Mouse (Mus musculus): Measurements from ENCODE around the gene Jmjd8. TPM values are rescaled to one million over a fixed set of nuclear protein-coding genes. Genes with fewer than 3 reads are reported as not detected.

Jmjd8 gene
- polyA plus RNA-seq, 1 experiment from 2014 or later: 42.1 TPM

DNA sequence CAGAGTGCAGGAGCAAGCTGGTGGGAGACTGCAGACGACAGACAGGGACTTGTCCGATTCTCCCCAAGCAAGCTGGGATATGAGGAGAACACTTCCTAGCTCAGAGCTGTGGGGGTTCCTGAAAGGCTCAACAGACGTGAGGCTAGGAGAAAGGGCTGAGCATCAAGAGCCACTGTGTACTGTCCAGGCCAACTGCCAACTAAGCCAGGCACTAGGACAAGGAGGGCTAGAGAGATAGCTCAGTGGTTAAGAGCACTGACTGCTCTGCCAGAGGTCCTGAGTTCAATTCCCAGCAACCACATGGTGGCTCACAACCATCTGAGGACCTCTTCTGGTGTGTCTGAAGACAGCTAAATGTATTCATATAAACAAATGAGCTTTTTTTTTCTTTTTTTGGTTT, 13.8 kb downstream of the Jmjd8 start:
- no peak for DNase-seq (ENCODE audit: low spot score)
- peaks cover 16% of the 10 kb centered on the region for H3K4me1 ChIP-seq (replicated peaks; ENCODE audit: control insufficient read depth, insufficient read depth, low read length)
- ATAC-seq (ENCODE audit: low FRiP score): no peak
- H3K4me3 ChIP-seq (replicated peaks; ENCODE audit: low read length): no peak overlapping the region
- H3K9ac ChIP-seq: no peak overlapping the region
- H3K27ac ChIP-seq: no peak overlapping the region
- H3K4me2 ChIP-seq (replicated peaks): no peak overlapping the region
- H3K36me3 ChIP-seq (replicated peaks; ENCODE audit: control insufficient read depth, insufficient read depth): peaks cover 56% of the 10 kb centered on the region
- H3K9me3 ChIP-seq (ENCODE audit: control insufficient read depth, low read length): no peaks in the 10 kb centered on the region
- no peaks in the 10 kb centered on the region for H3K27me3 ChIP-seq (ENCODE audit: control insufficient read depth, insufficient read depth, low read length)
- 85% methylated on average over 3 of the region's 3 CpGs for WGBS

GRCm38 (mm10) chr17:25843122-25843521, 14.5 kb downstream of the Jmjd8 start:
- DNase-seq (ENCODE audit: low spot score): no peak
- H3K36me3 ChIP-seq (replicated peaks; ENCODE audit: control insufficient read depth, insufficient read depth): peaks cover 57% of the 10 kb centered on the region
- H3K4me3 ChIP-seq (replicated peaks; ENCODE audit: low read length): peak overlapping the region; percentile 82
- H3K4me2 ChIP-seq (replicated peaks): peak overlapping the region; percentile 95
- no peak for ATAC-seq (ENCODE audit: low FRiP score)
- H3K9ac ChIP-seq: 0 out of 2 replicates have a peak overlapping the region, but pooled peaks have one; percentile 20
- H3K9me3 ChIP-seq (ENCODE audit: control insufficient read depth, low read length): no peaks in the 10 kb centered on the region
- 94% methylated on average over 4 of the region's 4 CpGs for WGBS
- H3K27ac ChIP-seq: no peak overlapping the region
- no peaks in the 10 kb centered on the region for H3K27me3 ChIP-seq (ENCODE audit: control insufficient read depth, insufficient read depth, low read length)
- H3K4me1 ChIP-seq (replicated peaks; ENCODE audit: control insufficient read depth, insufficient read depth, low read length): peaks cover 10% of the 10 kb centered on the region; the same call in 1 of the 2 replicates

DNA sequence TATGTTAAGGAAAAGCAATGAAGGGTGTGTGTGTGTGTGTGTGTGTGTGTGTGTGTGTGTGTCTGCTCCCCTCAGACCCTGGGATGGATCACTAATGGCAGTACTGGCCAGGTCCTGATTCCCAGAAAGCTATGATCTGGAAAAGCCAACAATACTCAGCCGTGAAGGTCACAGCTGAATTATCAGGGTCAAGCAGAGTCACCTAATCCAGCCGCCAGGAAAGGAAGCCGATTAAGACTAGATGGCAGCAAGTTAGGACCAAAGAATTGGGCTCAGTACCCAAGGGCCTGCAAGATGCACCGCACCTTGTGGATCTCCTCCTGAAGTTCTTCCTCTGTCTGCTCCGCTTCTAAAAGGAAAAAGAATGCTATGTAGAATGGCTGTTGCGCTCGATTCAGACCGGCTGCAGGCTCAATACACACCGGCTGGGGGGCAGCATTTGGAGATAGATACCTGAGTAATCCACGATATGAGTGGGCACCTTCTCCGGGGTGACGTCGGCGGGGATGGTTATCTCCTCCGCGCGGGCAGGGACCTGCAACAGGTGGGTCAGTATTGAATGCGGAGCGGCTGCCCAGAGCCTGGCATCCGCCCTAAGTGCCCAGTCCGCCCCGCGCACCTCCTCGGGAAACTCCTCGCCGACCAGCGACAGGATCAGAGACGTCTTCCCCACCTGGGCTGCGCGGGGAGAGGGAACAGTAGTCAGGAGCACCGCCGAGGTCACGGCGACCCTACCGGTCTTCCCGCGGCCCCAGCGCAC, 15.1 kb downstream of the Jmjd8 start:
- 4% methylated on average over 37 of the region's 38 CpGs for WGBS
- Histone ChIP-seq H3K27ac (peak overlapping the region; percentile 66), H3K4me3 (replicated peaks; ENCODE audit: low read length) (peak overlapping the region; percentile 82), H3K36me3 (replicated peaks; ENCODE audit: control insufficient read depth, insufficient read depth) (peaks cover 54% of the 10 kb centered on the region), H3K4me1 (replicated peaks; ENCODE audit: control insufficient read depth, insufficient read depth, low read length) (peaks cover 9% of the 10 kb centered on the region; the same call in 1 of the 2 replicates), H3K27me3 (ENCODE audit: control insufficient read depth, insufficient read depth, low read length) (no peaks in the 10 kb centered on the region), H3K9ac (peak overlapping the region; percentile 86), H3K9me3 (ENCODE audit: control insufficient read depth, low read length) (no peaks in the 10 kb centered on the region), H3K4me2 (replicated peaks) (peak overlapping the region; percentile 95)
- ATAC-seq (ENCODE audit: low FRiP score): peak; percentile 42
- no peak for DNase-seq (ENCODE audit: low spot score)

- under 1% methylated on average over 20 of the region's 21 CpGs for WGBS
- peaks cover 54% of the 10 kb centered on the region for H3K36me3 ChIP-seq (replicated peaks; ENCODE audit: control insufficient read depth, insufficient read depth)
- H3K4me2 ChIP-seq (replicated peaks): peak within 1 kb of the TSS; percentile 95
- peak within 1 kb of the TSS; percentile 66 for H3K27ac ChIP-seq
- no peaks in the 10 kb centered on the region for H3K9me3 ChIP-seq (ENCODE audit: control insufficient read depth, low read length)
- no peaks in the 10 kb centered on the region for H3K27me3 ChIP-seq (ENCODE audit: control insufficient read depth, insufficient read depth, low read length)
- ATAC-seq (ENCODE audit: low FRiP score) (peak; percentile 94), DNase-seq (ENCODE audit: low spot score) (peak; percentile 89)
- peak within 1 kb of the TSS; percentile 86 for H3K9ac ChIP-seq
- H3K4me3 ChIP-seq (replicated peaks; ENCODE audit: low read length): peak within 1 kb of the TSS; percentile 82
- H3K4me1 ChIP-seq (replicated peaks; ENCODE audit: control insufficient read depth, insufficient read depth, low read length): peaks cover 9% of the 10 kb centered on the region; the same call in 1 of the 2 replicates
Measured at GRCm38 (mm10) chr17:25844396-25844901, 15.8 kb downstream of the Jmjd8 start, which contains the start of gene Rhot2. Gene Rhot2, minus strand, starts transcription at chr17:25844851.

DNA sequence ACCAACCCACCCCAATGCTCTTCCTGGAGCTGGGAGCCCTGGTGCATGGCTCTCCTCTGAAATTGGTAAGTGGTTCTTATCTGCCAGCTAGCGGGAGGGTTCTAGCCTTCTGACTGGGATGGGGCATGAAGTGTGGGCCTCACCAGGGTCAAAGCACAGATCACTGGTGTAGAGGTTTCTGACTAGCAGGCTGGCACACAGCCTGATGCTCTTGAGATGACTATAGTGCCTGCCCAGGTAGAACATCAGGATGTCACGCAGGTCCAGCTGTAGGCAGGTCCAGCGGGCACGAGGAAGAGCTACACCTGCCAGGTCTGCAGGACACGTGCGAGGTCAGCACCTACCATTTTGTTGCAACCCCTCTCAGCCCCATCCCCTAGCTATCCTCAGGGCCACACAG, 31.6 kb downstream of the Jmjd8 start:
- WGBS: 94% methylated on average over 6 of the region's 6 CpGs

GRCm38 (mm10) chr17:25860832-25861703, 32.4 kb downstream of the Jmjd8 start, which contains the start of gene Wdr90:
Gene Wdr90, minus strand, starts transcription at chr17:25861501.
- Histone ChIP-seq H3K36me3 (replicated peaks; ENCODE audit: control insufficient read depth, insufficient read depth) (no peaks in the 10 kb centered on the region), H3K4me3 (replicated peaks; ENCODE audit: low read length) (peak within 1 kb of the TSS; percentile 68), H3K27me3 (ENCODE audit: control insufficient read depth, insufficient read depth, low read length) (no peaks in the 10 kb centered on the region), H3K4me1 (replicated peaks; ENCODE audit: control insufficient read depth, insufficient read depth, low read length) (peaks cover 14% of the 10 kb centered on the region), H3K9me3 (ENCODE audit: control insufficient read depth, low read length) (no peaks in the 10 kb centered on the region), H3K9ac (peak within 1 kb of the TSS; percentile 83), H3K4me2 (replicated peaks) (peak within 1 kb of the TSS; percentile 94), H3K27ac (peak within 1 kb of the TSS; percentile 90)
- 4% methylated on average over 61 of the region's 65 CpGs for WGBS
- DNase-seq (ENCODE audit: low spot score) (peak; percentile 95), ATAC-seq (ENCODE audit: low FRiP score) (peak; percentile 93)

More for the DNA sequence above, 31.6 kb downstream of the Jmjd8 start:
- peak overlapping the region; percentile 94 for H3K4me2 ChIP-seq (replicated peaks)
- peaks cover 14% of the 10 kb centered on the region for H3K4me1 ChIP-seq (replicated peaks; ENCODE audit: control insufficient read depth, insufficient read depth, low read length)
- H3K4me3 ChIP-seq (replicated peaks; ENCODE audit: low read length): peak overlapping the region; percentile 68; the same call in 1 of the 2 replicates
- H3K36me3 ChIP-seq (replicated peaks; ENCODE audit: control insufficient read depth, insufficient read depth): no peaks in the 10 kb centered on the region
- ATAC-seq (ENCODE audit: low FRiP score) (no peak), DNase-seq (ENCODE audit: low spot score) (no peak)
- H3K27ac ChIP-seq: no peak overlapping the region
- H3K9me3 ChIP-seq (ENCODE audit: control insufficient read depth, low read length): no peaks in the 10 kb centered on the region
- no peaks in the 10 kb centered on the region for H3K27me3 ChIP-seq (ENCODE audit: control insufficient read depth, insufficient read depth, low read length)
- H3K9ac ChIP-seq: peak overlapping the region; percentile 83; the same call in 1 of the 2 replicates

GRCm38 (mm10) chr17:25861704-25862612, 33.3 kb downstream of the Jmjd8 start:
- Histone ChIP-seq H3K4me1 (replicated peaks; ENCODE audit: control insufficient read depth, insufficient read depth, low read length) (peaks cover 14% of the 10 kb centered on the region), H3K4me2 (replicated peaks) (peak overlapping the region; percentile 94), H3K27me3 (ENCODE audit: control insufficient read depth, insufficient read depth, low read length) (no peaks in the 10 kb centered on the region), H3K9me3 (ENCODE audit: control insufficient read depth, low read length) (no peaks in the 10 kb centered on the region), H3K27ac (peak overlapping the region; percentile 90), H3K4me3 (replicated peaks; ENCODE audit: low read length) (peak overlapping the region; percentile 68), H3K9ac (peak overlapping the region; percentile 83), H3K36me3 (replicated peaks; ENCODE audit: control insufficient read depth, insufficient read depth) (no peaks in the 10 kb centered on the region)
- ATAC-seq (ENCODE audit: low FRiP score): no peak; the same call in 1 of the 2 replicates
- 13% methylated on average over 6 of the region's 6 CpGs for WGBS
- DNase-seq (ENCODE audit: low spot score): no peak

GRCm38 (mm10) chr17:25863681-25864080, 35.0 kb downstream of the Jmjd8 start:
- no peak overlapping the region for H3K9ac ChIP-seq
- H3K4me1 ChIP-seq (replicated peaks; ENCODE audit: control insufficient read depth, insufficient read depth, low read length): peaks cover 21% of the 10 kb centered on the region
- ATAC-seq (ENCODE audit: low FRiP score) (no peak), DNase-seq (ENCODE audit: low spot score) (no peak)
- H3K4me2 ChIP-seq (replicated peaks): no peak overlapping the region
- H3K9me3 ChIP-seq (ENCODE audit: control insufficient read depth, low read length): no peaks in the 10 kb centered on the region
- no peaks in the 10 kb centered on the region for H3K27me3 ChIP-seq (ENCODE audit: control insufficient read depth, insufficient read depth, low read length)
- no peaks in the 10 kb centered on the region for H3K36me3 ChIP-seq (replicated peaks; ENCODE audit: control insufficient read depth, insufficient read depth)
- whole genome bisulfite sequencing: 90% methylated on average over 6 of the region's 6 CpGs
- no peak overlapping the region for H3K27ac ChIP-seq
- no peak overlapping the region for H3K4me3 ChIP-seq (replicated peaks; ENCODE audit: low read length)
